Mouse (Mus musculus): Measurements from ENCODE around the gene Ank2. TPM values are rescaled to one million over a fixed set of nuclear protein-coding genes. Genes with fewer than 3 reads are reported as not detected.
"Not testable (repeated sequence)": the region's sequence is repeated elsewhere in the genome, so short reads cannot be mapped to it uniquely, and the experiment has no call there.

Ank2 gene
- polyA plus RNA-seq, 1 experiment from 2014 or later, result 189 TPM

DNA sequence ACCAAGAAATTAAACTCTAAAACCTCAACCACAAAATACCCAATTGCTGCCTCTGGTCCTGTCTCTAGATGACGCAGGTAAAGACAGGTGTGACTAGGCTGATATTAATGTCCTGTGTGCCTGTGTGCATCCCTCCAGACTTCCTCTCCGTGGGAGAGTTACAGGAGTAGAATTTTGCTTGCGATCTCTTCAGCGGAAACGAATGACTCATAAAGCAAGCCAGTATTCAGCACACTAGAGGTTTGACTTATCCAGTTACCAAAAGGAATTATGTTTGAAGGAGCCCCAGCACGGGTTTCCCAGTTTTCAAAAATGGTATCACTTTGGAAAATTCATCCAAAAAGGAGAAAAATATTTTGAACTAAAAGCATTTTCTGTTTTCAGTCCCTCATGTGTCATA, 164.3 kb downstream of the Ank2 start:
- H3K27me3 ChIP-seq (ENCODE audit: control insufficient read depth, insufficient read depth, low read depth, low read length), result no peaks in the 10 kb centered on the region
- 93% methylated on average over 6 of the region's 6 CpGs for WGBS
- no peaks in the 10 kb centered on the region for H3K4me1 ChIP-seq (ENCODE audit: control insufficient read depth, insufficient read depth, low read length)

DNA sequence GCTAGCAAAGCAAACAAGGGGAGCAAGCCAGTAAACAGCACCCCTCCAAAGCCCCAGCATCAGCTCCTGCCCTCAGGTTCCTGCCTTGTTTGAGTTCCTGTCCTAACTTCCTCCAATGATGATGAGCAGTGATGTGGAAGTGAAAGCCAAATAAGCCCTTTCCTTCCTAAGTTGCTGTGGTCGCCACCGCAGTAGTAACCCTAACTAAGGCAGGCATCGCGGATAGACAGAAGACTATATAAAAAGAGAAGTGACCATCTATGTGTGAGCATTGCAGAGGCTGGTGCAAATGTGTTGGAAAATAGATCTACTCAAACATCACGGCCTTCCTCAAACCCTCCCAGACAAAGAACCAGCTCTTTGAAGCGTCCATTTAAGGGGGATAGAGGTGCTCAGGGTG, 167.6 kb downstream of the Ank2 start:
- no peak overlapping the region for H3K4me3 ChIP-seq (ENCODE audit: low read depth, low read length)
- H3K4me2 ChIP-seq (ENCODE audit: low read length), result no peak overlapping the region
- H3K4me1 ChIP-seq (ENCODE audit: control insufficient read depth, insufficient read depth, low read length), result no peaks in the 10 kb centered on the region
- no peak overlapping the region for H3K9ac ChIP-seq (ENCODE audit: low read depth, low read length)
- H3K27ac ChIP-seq (ENCODE audit: low read length), result no peak overlapping the region
- no peak for ATAC-seq
- no peaks in the 10 kb centered on the region for H3K27me3 ChIP-seq (ENCODE audit: control insufficient read depth, insufficient read depth, low read depth, low read length)
- 96% methylated on average over 6 of the region's 6 CpGs for WGBS
- no peaks in the 10 kb centered on the region for H3K9me3 ChIP-seq (replicated peaks; ENCODE audit: control insufficient read depth, low read length, poor library complexity, severe bottlenecking)
- H3K36me3 ChIP-seq (ENCODE audit: control insufficient read depth, insufficient read depth, low read length), result no peaks in the 10 kb centered on the region

More for the DNA sequence above, 164.3 kb downstream of the Ank2 start:
- no peaks in the 10 kb centered on the region for H3K36me3 ChIP-seq (ENCODE audit: control insufficient read depth, insufficient read depth, low read length)
- no peak for ATAC-seq
- no peak overlapping the region for H3K27ac ChIP-seq (ENCODE audit: low read length)
- H3K4me3 ChIP-seq (ENCODE audit: low read depth, low read length), result no peak overlapping the region
- H3K9ac ChIP-seq (ENCODE audit: low read depth, low read length), result no peak overlapping the region
- no peak overlapping the region for H3K4me2 ChIP-seq (ENCODE audit: low read length)
- no peaks in the 10 kb centered on the region for H3K9me3 ChIP-seq (replicated peaks; ENCODE audit: control insufficient read depth, low read length, poor library complexity, severe bottlenecking)

DNA sequence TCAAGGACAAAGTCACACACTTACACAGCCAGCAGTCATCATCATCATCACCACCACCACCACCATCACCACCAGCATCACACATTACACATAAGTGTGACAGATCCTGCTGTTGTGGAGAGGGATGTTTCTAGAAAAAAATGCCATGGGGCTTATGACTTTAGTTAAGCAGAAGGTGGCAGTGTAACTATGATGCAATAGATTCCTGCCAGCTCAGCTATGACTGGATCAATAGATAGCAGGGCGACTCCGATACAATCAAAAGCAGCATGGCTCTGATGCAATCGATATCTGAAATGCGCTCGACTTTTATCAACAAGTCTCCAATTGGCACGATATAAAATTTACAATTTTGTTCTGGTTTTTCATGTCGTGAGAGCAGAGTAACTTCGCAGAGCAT, 172.8 kb downstream of the Ank2 start:
- H3K4me2 ChIP-seq (ENCODE audit: low read length), result no peak overlapping the region
- H3K36me3 ChIP-seq (ENCODE audit: control insufficient read depth, insufficient read depth, low read length), result no peaks in the 10 kb centered on the region
- no peak for ATAC-seq
- WGBS, result 81% methylated on average over 8 of the region's 8 CpGs
- H3K27me3 ChIP-seq (ENCODE audit: control insufficient read depth, insufficient read depth, low read depth, low read length), result no peaks in the 10 kb centered on the region
- H3K9me3 ChIP-seq (replicated peaks; ENCODE audit: control insufficient read depth, low read length, poor library complexity, severe bottlenecking), result no peaks in the 10 kb centered on the region
- H3K9ac ChIP-seq (ENCODE audit: low read depth, low read length), result no peak overlapping the region
- H3K4me1 ChIP-seq (ENCODE audit: control insufficient read depth, insufficient read depth, low read length), result no peaks in the 10 kb centered on the region
- no peak overlapping the region for H3K4me3 ChIP-seq (ENCODE audit: low read depth, low read length)
- H3K27ac ChIP-seq (ENCODE audit: low read length), result no peak overlapping the region

DNA sequence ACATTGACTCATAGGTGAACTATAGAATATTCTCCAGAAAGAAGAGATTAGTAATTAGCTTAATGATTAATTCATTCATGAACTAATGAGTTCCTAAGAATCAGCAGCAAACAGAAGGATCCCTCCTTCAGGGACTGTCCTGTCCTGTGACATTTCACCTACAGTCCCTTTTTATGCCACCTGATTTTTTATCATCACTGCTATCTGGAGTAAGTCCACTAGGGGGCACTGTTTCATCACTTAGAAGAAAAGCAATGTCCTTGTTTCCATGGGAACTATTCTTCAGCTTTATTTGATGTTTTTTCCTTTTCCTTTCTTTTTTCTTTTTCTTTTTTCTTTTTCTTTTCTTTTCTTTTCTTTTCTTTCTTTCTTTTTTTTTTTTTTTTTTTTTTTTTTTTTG, 176.3 kb downstream of the Ank2 start:
- no peak overlapping the region for H3K4me3 ChIP-seq (ENCODE audit: low read depth, low read length)
- H3K27me3 ChIP-seq (ENCODE audit: control insufficient read depth, insufficient read depth, low read depth, low read length), result no peaks in the 10 kb centered on the region
- no peak overlapping the region for H3K27ac ChIP-seq (ENCODE audit: low read length)
- no peaks in the 10 kb centered on the region for H3K36me3 ChIP-seq (ENCODE audit: control insufficient read depth, insufficient read depth, low read length)
- ATAC-seq, result no peak
- H3K9ac ChIP-seq (ENCODE audit: low read depth, low read length), result no peak overlapping the region
- H3K9me3 ChIP-seq (replicated peaks; ENCODE audit: control insufficient read depth, low read length, poor library complexity, severe bottlenecking), result no peaks in the 10 kb centered on the region
- H3K4me1 ChIP-seq (ENCODE audit: control insufficient read depth, insufficient read depth, low read length), result no peaks in the 10 kb centered on the region
- no peak overlapping the region for H3K4me2 ChIP-seq (ENCODE audit: low read length)

DNA sequence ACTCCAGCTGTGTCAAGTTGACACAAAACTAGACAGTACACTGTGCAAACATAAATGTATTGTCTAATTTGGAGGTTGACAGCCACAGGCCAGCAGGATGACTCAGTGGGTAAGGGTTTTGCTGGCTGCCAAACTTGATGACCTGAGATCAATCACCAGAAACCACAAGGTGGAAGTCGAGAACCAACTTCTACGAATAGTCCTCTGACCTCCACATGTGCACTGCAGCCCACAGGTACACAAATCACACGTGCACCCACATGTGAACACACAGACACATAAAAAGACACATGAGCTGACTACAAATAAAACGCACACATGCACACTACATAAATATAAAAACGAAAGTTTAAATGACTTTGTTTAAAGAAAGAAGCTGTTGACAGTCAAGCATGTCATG, 177.5 kb downstream of the Ank2 start:
- 81% methylated on average over 5 of the region's 5 CpGs for WGBS
- no peaks in the 10 kb centered on the region for H3K36me3 ChIP-seq (ENCODE audit: control insufficient read depth, insufficient read depth, low read length)
- no peak overlapping the region for H3K4me3 ChIP-seq (ENCODE audit: low read depth, low read length)
- ATAC-seq, result no peak
- H3K9ac ChIP-seq (ENCODE audit: low read depth, low read length), result no peak overlapping the region
- no peak overlapping the region for H3K27ac ChIP-seq (ENCODE audit: low read length)
- H3K9me3 ChIP-seq (replicated peaks; ENCODE audit: control insufficient read depth, low read length, poor library complexity, severe bottlenecking), result no peaks in the 10 kb centered on the region
- no peak overlapping the region for H3K4me2 ChIP-seq (ENCODE audit: low read length)
- no peaks in the 10 kb centered on the region for H3K27me3 ChIP-seq (ENCODE audit: control insufficient read depth, insufficient read depth, low read depth, low read length)
- no peaks in the 10 kb centered on the region for H3K4me1 ChIP-seq (ENCODE audit: control insufficient read depth, insufficient read depth, low read length)

DNA sequence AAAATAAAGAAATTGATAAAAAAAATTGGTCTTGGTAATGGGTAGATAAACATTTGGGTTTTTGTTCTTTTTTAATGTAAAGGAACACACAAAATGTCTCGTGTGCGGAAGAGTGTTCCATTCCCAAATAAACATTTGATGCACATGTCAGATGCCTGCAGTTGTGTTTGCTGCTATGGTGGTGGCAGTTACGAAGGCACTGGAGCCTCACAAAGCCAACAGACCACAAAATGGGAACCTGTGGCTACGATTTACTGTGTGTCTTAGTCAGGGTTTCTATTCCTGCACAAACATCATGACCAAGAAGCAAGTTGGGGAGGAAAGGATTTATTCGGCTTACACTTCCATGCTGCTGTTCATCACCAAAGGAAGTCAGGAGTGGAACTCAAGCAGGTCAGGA, 178.1 kb downstream of the Ank2 start:
- 85% methylated on average over 5 of the region's 5 CpGs for WGBS

DNA sequence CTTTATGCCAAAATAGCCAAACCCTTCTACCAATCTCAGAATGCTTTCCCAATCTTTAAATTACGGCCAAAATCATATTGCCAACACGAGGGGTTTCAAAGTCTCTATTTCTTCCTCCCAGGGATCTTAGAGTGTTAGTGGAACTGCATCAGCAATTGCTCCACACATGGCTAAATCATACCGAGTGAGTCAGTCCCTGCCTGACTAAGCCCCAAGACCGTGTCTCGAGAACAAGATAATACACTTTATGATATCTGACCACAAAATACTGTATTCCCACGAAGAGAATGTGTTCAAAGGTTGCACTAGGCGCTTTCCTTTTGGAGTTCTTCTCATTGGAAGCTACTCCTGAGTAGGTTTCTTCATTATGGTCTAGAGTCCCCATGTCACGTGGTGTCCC, 178.8 kb downstream of the Ank2 start:
- ATAC-seq, result no peak
- Histone ChIP-seq H3K36me3 (ENCODE audit: control insufficient read depth, insufficient read depth, low read length) (no peaks in the 10 kb centered on the region), H3K4me1 (ENCODE audit: control insufficient read depth, insufficient read depth, low read length) (no peaks in the 10 kb centered on the region; the same call in 1 of the 2 replicates), H3K9me3 (replicated peaks; ENCODE audit: control insufficient read depth, low read length, poor library complexity, severe bottlenecking) (no peaks in the 10 kb centered on the region), H3K27me3 (ENCODE audit: control insufficient read depth, insufficient read depth, low read depth, low read length) (no peaks in the 10 kb centered on the region), H3K27ac (ENCODE audit: low read length) (no peak overlapping the region), H3K4me2 (ENCODE audit: low read length) (no peak overlapping the region), H3K4me3 (ENCODE audit: low read depth, low read length) (no peak overlapping the region), H3K9ac (ENCODE audit: low read depth, low read length) (no peak overlapping the region)
- 94% methylated on average over 8 of the region's 8 CpGs for WGBS

More for the DNA sequence above, 178.1 kb downstream of the Ank2 start:
- ATAC-seq; H3K4me3 ChIP-seq (ENCODE audit: low read depth, low read length); H3K4me2 ChIP-seq (ENCODE audit: low read length); H3K36me3 ChIP-seq (ENCODE audit: control insufficient read depth, insufficient read depth, low read length); H3K27ac ChIP-seq (ENCODE audit: low read length); H3K9me3 ChIP-seq (replicated peaks; ENCODE audit: control insufficient read depth, low read length, poor library complexity, severe bottlenecking); H3K27me3 ChIP-seq (ENCODE audit: control insufficient read depth, insufficient read depth, low read depth, low read length); H3K9ac ChIP-seq (ENCODE audit: low read depth, low read length); H3K4me1 ChIP-seq (ENCODE audit: control insufficient read depth, insufficient read depth, low read length): not testable (repeated sequence)

DNA sequence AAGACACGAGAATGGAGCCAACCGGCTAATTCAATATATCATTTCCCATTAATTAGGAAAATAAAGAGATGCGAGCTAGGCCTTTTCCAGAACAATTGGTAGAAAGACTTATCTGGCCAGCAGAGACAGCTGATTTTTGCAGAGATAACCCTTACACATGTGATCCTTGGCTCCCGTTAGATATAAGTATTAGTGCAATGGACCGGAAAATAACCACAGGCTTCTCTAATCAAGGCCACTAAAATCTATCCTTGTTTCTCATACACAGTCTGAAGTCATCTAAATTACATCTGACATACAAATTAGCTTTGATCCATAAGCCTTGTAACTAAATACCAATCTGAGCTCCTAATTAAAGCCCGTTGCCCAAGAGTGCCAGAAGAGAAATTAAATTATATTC, 181.5 kb downstream of the Ank2 start:
- H3K36me3 ChIP-seq (ENCODE audit: control insufficient read depth, insufficient read depth, low read length), result no peaks in the 10 kb centered on the region
- 56% methylated on average over 6 of the region's 6 CpGs for WGBS
- no peak overlapping the region for H3K9ac ChIP-seq (ENCODE audit: low read depth, low read length)
- H3K9me3 ChIP-seq (replicated peaks; ENCODE audit: control insufficient read depth, low read length, poor library complexity, severe bottlenecking), result no peaks in the 10 kb centered on the region
- no peak overlapping the region for H3K27ac ChIP-seq (ENCODE audit: low read length)
- no peak overlapping the region for H3K4me3 ChIP-seq (ENCODE audit: low read depth, low read length)
- no peaks in the 10 kb centered on the region; the same call in 1 of the 2 replicates for H3K4me1 ChIP-seq (ENCODE audit: control insufficient read depth, insufficient read depth, low read length)
- H3K27me3 ChIP-seq (ENCODE audit: control insufficient read depth, insufficient read depth, low read depth, low read length), result no peaks in the 10 kb centered on the region
- H3K4me2 ChIP-seq (ENCODE audit: low read length), result no peak overlapping the region
- no peak for ATAC-seq

DNA sequence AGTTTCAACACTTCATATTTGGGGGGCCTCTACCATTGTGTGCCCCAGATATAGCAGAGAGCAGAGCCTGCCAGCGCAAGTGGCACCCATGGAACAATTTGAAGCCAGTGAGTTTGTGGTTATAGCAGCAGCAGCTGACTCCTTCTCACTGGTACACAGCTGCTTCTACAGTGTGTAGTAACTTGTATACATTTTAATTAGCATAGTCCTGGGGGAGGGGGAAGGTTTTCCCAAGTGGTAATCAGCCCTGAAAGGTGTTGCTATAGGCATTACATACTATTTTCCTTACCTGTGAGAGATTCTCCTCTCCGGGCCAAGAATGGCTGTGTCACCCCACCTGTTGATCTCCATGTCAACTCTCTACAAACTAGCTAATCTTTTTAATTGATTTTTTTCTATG, 182.4 kb downstream of the Ank2 start:
- Histone ChIP-seq H3K27me3 (ENCODE audit: control insufficient read depth, insufficient read depth, low read depth, low read length) (no peaks in the 10 kb centered on the region), H3K4me1 (ENCODE audit: control insufficient read depth, insufficient read depth, low read length) (no peaks in the 10 kb centered on the region; the same call in 1 of the 2 replicates), H3K4me3 (ENCODE audit: low read depth, low read length) (no peak overlapping the region), H3K27ac (ENCODE audit: low read length) (no peak overlapping the region), H3K4me2 (ENCODE audit: low read length) (no peak overlapping the region), H3K36me3 (ENCODE audit: control insufficient read depth, insufficient read depth, low read length) (no peaks in the 10 kb centered on the region), H3K9ac (ENCODE audit: low read depth, low read length) (no peak overlapping the region), H3K9me3 (replicated peaks; ENCODE audit: control insufficient read depth, low read length, poor library complexity, severe bottlenecking) (no peaks in the 10 kb centered on the region)
- 95% methylated on average over 2 of the region's 2 CpGs for WGBS
- no peak for ATAC-seq

DNA sequence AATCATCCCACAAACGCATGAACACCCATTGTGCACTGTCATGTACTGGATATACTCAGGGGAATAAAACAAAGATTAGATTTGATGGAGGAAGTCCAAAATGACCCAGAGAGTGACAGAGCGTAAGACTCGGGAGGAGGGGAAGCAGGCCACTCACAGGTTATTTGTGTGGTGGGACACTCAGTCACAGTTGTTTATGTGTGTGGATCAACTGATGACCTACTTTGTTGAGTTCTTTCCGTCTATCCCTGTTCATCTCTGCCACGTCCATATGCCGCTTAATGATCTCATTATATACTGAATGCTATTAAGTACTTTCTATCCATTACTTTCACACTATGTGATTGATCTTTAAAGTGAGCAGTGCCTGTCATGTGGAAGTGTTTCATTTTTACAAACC, 187.6 kb downstream of the Ank2 start:
- Histone ChIP-seq H3K27me3 (ENCODE audit: control insufficient read depth, insufficient read depth, low read depth, low read length) (no peaks in the 10 kb centered on the region), H3K27ac (ENCODE audit: low read length) (no peak overlapping the region), H3K9me3 (replicated peaks; ENCODE audit: control insufficient read depth, low read length, poor library complexity, severe bottlenecking) (no peaks in the 10 kb centered on the region), H3K9ac (ENCODE audit: low read depth, low read length) (no peak overlapping the region), H3K36me3 (ENCODE audit: control insufficient read depth, insufficient read depth, low read length) (no peaks in the 10 kb centered on the region), H3K4me3 (ENCODE audit: low read depth, low read length) (no peak overlapping the region), H3K4me2 (ENCODE audit: low read length) (no peak overlapping the region), H3K4me1 (ENCODE audit: control insufficient read depth, insufficient read depth, low read length) (no peaks in the 10 kb centered on the region; the same call in 1 of the 2 replicates)
- 62% methylated on average over 6 of the region's 6 CpGs for WGBS
- ATAC-seq, result no peak
